9 mouse cellular contexts compared by ENCODE assay signal in genomic region chr16:24919349-24920012, GRCm38 (mm10).
DNase-seq lines count a peak whose midpoint lies in the region; ATAC-seq and TF ChIP-seq lines count a peak whose summit lies in the region.
"Had no signal": no experiment of that assay in that cellular context is flagged by ENCODE, and none has a peak within 500 bp of the region (broad histone marks: within the 10 kb centered on the region; RNA-seq: fewer than 3 reads in every experiment).

No protein-coding gene starts in this region.

- H3K4me3 ChIP-seq in left cerebral cortex, adult 2 months = 0 out of 2 replicates have a peak overlapping the region, but pooled peaks have one; percentile 3
- H3K4me3 ChIP-seq in forebrain, embryonic 13.5 days = no peak overlapping the region
- H3K4me3 ChIP-seq in midbrain, embryonic 13.5 days (replicated peaks) = no peak overlapping the region
- H3K4me3 ChIP-seq: heart, embryonic 15.5 days had no signal

- peak; percentile 60 for ATAC-seq in common myeloid progenitor, adult 5-6 weeks (replicated peaks; ENCODE audit: low read depth, poor library complexity, severe bottlenecking)
- ATAC-seq in forebrain, embryonic 13.5 days = peak; percentile 69; the same call in 1 of the 2 replicates
- ATAC-seq in midbrain, embryonic 13.5 days = no peak
- ATAC-seq: liver, postnatal 0 days had no signal

- intact Hi-C loops in left cerebral cortex, adult 2 months (cut with DNase I) = no loop called here
- intact Hi-C loops in left cerebral cortex, postnatal 25 days (cut with DNase I) = no loop called here
- intact Hi-C loops in gastrocnemius, postnatal 14 days (cut with DNase I; ENCODE audit: low total_unique reads) = no loop called here
- intact Hi-C loops in heart, postnatal 25 days (cut with DNase I) = no loop called here

- peaks cover 8% of the 10 kb centered on the region; the same call in 1 of the 2 replicates for H3K4me1 ChIP-seq in forebrain, embryonic 13.5 days
- H3K4me1 ChIP-seq in midbrain, embryonic 13.5 days (replicated peaks) = no peaks in the 10 kb centered on the region

- H3K36me3 ChIP-seq in forebrain, embryonic 13.5 days (ENCODE audit: poor library complexity, severe bottlenecking) = no peaks in the 10 kb centered on the region
- no peaks in the 10 kb centered on the region for H3K36me3 ChIP-seq in midbrain, embryonic 13.5 days
- H3K36me3 ChIP-seq: heart, embryonic 15.5 days had no signal

- no peak for DNase-seq in left cerebral cortex, adult 2 months (ENCODE audit: extremely low spot score in 1 of 2, low spot score in 2 of 2)
- DNase-seq in left cerebral cortex, postnatal 25 days (ENCODE audit: low spot score in 2 of 2) = no peak
- no peak for DNase-seq in gastrocnemius, postnatal 14 days
- no peak for DNase-seq in heart, postnatal 25 days (ENCODE audit: low spot score)
- DNase-seq: liver, postnatal 0 days had no signal

- peaks cover 4% of the 10 kb centered on the region; the same call in 1 of the 2 replicates for H3K27me3 ChIP-seq in forebrain, embryonic 13.5 days
- H3K27me3 ChIP-seq in midbrain, embryonic 13.5 days = no peaks in the 10 kb centered on the region
- H3K27me3 ChIP-seq: heart, embryonic 15.5 days had no signal

- peak overlapping the region; percentile 27 for H3K4me2 ChIP-seq in forebrain, embryonic 13.5 days
- H3K4me2 ChIP-seq in midbrain, embryonic 13.5 days (replicated peaks) = 0 out of 2 replicates have a peak overlapping the region, but pooled peaks have one; percentile 22
- H3K4me2 ChIP-seq: heart, embryonic 15.5 days had no signal

- H3K9me3 ChIP-seq in forebrain, embryonic 13.5 days (replicated peaks) = no peaks in the 10 kb centered on the region
- H3K9me3 ChIP-seq in midbrain, embryonic 13.5 days = no peaks in the 10 kb centered on the region
- H3K9me3 ChIP-seq: heart, embryonic 15.5 days had no signal

- WGBS in forebrain, embryonic 13.5 days = 16% methylated on average over 11 of the region's 11 CpGs
- WGBS in midbrain, embryonic 13.5 days = 21% methylated on average over 11 of the region's 11 CpGs

- H3K9ac ChIP-seq in forebrain, embryonic 13.5 days = no peak overlapping the region
- no peak overlapping the region for H3K9ac ChIP-seq in midbrain, embryonic 13.5 days (replicated peaks)
- H3K9ac ChIP-seq: heart, embryonic 15.5 days; liver, postnatal 0 days had no signal

- TF ChIP-seq CTCF in left cerebral cortex, adult 2 months (IDR thresholded peaks at IDR 0.05) = no peak

- H3K27ac ChIP-seq in left cerebral cortex, adult 2 months = no peak overlapping the region
- H3K27ac ChIP-seq in forebrain, embryonic 13.5 days = no peak overlapping the region
- no peak overlapping the region for H3K27ac ChIP-seq in midbrain, embryonic 13.5 days
- H3K27ac ChIP-seq: heart, embryonic 15.5 days had no signal
